Mouse (Mus musculus) kidney, adult 2 months (tissue): ENCODE results near the gene Copa.

Source experiments
- CTCF ChIP-seq: fragments of 200-500 bp; conservative IDR thresholded peaks from 2 replicates; pipeline ENCODE4 v1.5.1; 2011; ENCODE audit warnings: low read depth, mild to moderate bottlenecking, control low read depth, low read length, moderate library complexity, mixed read lengths; ENCODE audit not compliant: insufficient read depth, insufficient read length
- POLR2A ChIP-seq: fragments of 200-500 bp; IDR thresholded peaks from one replicate; pipeline ENCODE4 v1.6.1; 2011; ENCODE audit warnings: low read depth, low read length, control low read depth

DNA sequence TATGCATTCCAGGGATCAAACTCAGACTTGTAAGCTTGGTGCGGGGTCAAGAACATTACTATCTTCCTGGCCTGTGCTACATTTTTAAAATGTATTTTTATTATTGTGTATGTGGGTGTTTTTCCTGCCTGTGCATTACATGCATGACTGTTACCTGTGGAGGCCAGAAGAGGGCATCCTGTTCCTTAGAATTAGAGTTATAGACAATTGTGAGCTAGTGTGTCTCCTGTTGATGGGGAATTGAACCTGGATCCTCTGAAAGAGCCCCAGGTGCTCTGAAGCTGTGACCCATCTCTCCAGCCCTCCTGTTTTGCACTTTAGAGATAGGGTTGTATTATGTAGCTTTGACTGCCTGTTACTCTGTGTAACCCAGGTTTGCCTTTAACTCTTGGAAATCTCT lies 79.7 kb downstream of the Copa start:
- TF ChIP-seq CTCF (no peak), POLR2A (no peak)
